Mouse (Mus musculus) adrenal gland, adult 10 weeks (tissue): ENCODE data around the gene Gm6812. TPM values are rescaled to one million over a fixed set of nuclear protein-coding genes. Genes with fewer than 3 reads are reported as not detected.

Experiments
- polyA plus RNA-seq: library from polyadenylated mRNA; stranded (reverse); fragments of 350-450 nt; fragmentation: Illumina TruSeq; extraction: RNeasy Lipid Tissue Mini Kit (QIAGEN cat#74804); gene quantifications from one replicate; pipeline ENCODE4 v1.2.3, GENCODE M21; 2014; ENCODE audit warnings: low read depth, low replicate concordance

Gm6812 gene
- polyA plus RNA-seq, result not detected

DNA sequence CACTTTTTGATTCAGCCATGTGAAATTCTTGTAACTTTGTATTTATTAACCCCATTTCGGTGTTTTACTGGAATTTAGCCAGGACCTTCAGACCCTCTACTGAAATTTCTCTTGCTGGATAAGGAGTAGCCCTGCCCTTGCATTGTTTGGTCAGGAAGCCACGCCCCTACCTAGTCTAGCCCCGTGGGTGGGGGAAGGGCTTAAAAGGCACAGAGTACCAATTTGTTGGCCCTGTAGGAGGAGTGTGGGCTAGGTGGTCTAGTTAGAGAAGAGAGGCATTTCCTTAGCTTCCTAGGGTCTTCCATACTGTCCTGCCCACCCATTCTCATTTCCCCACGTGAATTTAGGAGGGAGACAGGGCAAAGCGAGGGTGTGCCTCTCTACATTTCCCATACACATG is at the start of gene Gm6812:
Gm6812 (minus strand) TSS at position 101 of the 400 bp plus-strand sequence.

Other genes with a start within 250 kb of the Gm6812 start
- gene Fmr1, start 214.5 kb downstream of the Gm6812 start, polyA plus RNA-seq, result 172 TPM
- not detected for gene Fmr1nb, start 131.2 kb downstream of the Gm6812 start, polyA plus RNA-seq
- gene Gm14698, start 72.0 kb downstream of the Gm6812 start, polyA plus RNA-seq, result 1.6 TPM